Mouse (Mus musculus) B cell, adult 2 months (primary cell): Measurements from ENCODE around the gene Fat1.

Experiments
- DNase-seq, 2 experiments: peaks; one replicate each; pipeline ENCODE4 v3.0.0; 2022

The Fat1 gene

GRCm38 (mm10) chr8:44962572-44963231, 27.5 kb downstream of the Fat1 start:
- DNase-seq, result no peak

GRCm38 (mm10) chr8:44967521-44968039, 32.3 kb downstream of the Fat1 start:
- DNase-seq, result no peak

GRCm38 (mm10) chr8:44970093-44970492, 34.8 kb downstream of the Fat1 start:
- DNase-seq, result no peak

GRCm38 (mm10) chr8:44971346-44971745, 36.1 kb downstream of the Fat1 start:
- DNase-seq, result no peak

- DNase-seq, result no peak
Measured at GRCm38 (mm10) chr8:44971964-44972363, 36.7 kb downstream of the Fat1 start.

- no peak for DNase-seq
Measured at GRCm38 (mm10) chr8:44975113-44975512, 39.9 kb downstream of the Fat1 start.

- DNase-seq, result no peak
Measured at GRCm38 (mm10) chr8:44975654-44976053, 40.4 kb downstream of the Fat1 start.

GRCm38 (mm10) chr8:44978622-44979021, 43.4 kb downstream of the Fat1 start:
- no peak for DNase-seq

- DNase-seq, result no peak
Measured at GRCm38 (mm10) chr8:44979245-44979644, 44.0 kb downstream of the Fat1 start.

- no peak for DNase-seq
Measured at GRCm38 (mm10) chr8:44980030-44980429, 44.8 kb downstream of the Fat1 start.

GRCm38 (mm10) chr8:44985326-44986288, 50.4 kb downstream of the Fat1 start:
- no peak for DNase-seq

GRCm38 (mm10) chr8:44991700-44992487, 56.6 kb downstream of the Fat1 start:
- DNase-seq, result no peak

GRCm38 (mm10) chr8:44992664-44993063, 57.4 kb downstream of the Fat1 start:
- DNase-seq, result no peak

GRCm38 (mm10) chr8:44993376-44993775, 58.1 kb downstream of the Fat1 start:
- DNase-seq, result no peak

- DNase-seq, result no peak
Measured at GRCm38 (mm10) chr8:44996493-44996892, 61.2 kb downstream of the Fat1 start.

- no peak for DNase-seq
Measured at GRCm38 (mm10) chr8:44997321-44997720, 62.1 kb downstream of the Fat1 start.

GRCm38 (mm10) chr8:44997829-44998228, 62.6 kb downstream of the Fat1 start:
- no peak for DNase-seq

- DNase-seq, result no peak
Measured at GRCm38 (mm10) chr8:44998275-44998674, 63.0 kb downstream of the Fat1 start.

GRCm38 (mm10) chr8:44998681-44999277, 63.5 kb downstream of the Fat1 start:
- DNase-seq, result no peak

GRCm38 (mm10) chr8:45001577-45002197, 66.4 kb downstream of the Fat1 start:
- DNase-seq, result no peak

- DNase-seq, result no peak
Measured at GRCm38 (mm10) chr8:45002686-45003085, 67.4 kb downstream of the Fat1 start.

- DNase-seq, result no peak
Measured at GRCm38 (mm10) chr8:45004021-45004420, 68.8 kb downstream of the Fat1 start.
